Mouse (Mus musculus): Measurements from ENCODE around the gene Zfp286. TPM values are rescaled to one million over a fixed set of nuclear protein-coding genes. Genes with fewer than 3 reads are reported as not detected.

Zfp286 gene
- polyA plus RNA-seq, 1 experiment from 2014 or later: 4.7 TPM

- Histone ChIP-seq H3K27ac (ENCODE audit: low read length) (0 out of 2 replicates have a peak overlapping the region, but pooled peaks have one; percentile 4), H3K9me3 (ENCODE audit: low read length) (no peaks in the 10 kb centered on the region), H3K4me3 (ENCODE audit: low read depth, low read length) (no peak overlapping the region), H3K4me1 (ENCODE audit: insufficient read depth, low read depth, low read length) (peaks cover 13% of the 10 kb centered on the region; the same call in 1 of the 2 replicates), H3K4me2 (replicated peaks; ENCODE audit: low read depth, low read length) (no peak overlapping the region), H3K36me3 (ENCODE audit: insufficient read depth, low read length) (no peaks in the 10 kb centered on the region), H3K27me3 (replicated peaks; ENCODE audit: insufficient read depth, low read length) (no peaks in the 10 kb centered on the region), H3K9ac (replicated peaks; ENCODE audit: low read depth) (no peak overlapping the region)
- ATAC-seq: no peak
- TF ChIP-seq EP300 (IDR thresholded peaks at IDR 0.05): no peak
- no peak for TF ChIP-seq CTCF (IDR thresholded peaks at IDR 0.05)
- DNase-seq (ENCODE audit: low spot score): no peak
- WGBS: 60% methylated on average over 6 of the region's 6 CpGs
These were observed 23.0 kb upstream of the Zfp286 start for GRCm38 (mm10) chr11:62812268-62812667.

- 67% methylated on average over 4 of the region's 4 CpGs for WGBS
These were observed 19.9 kb upstream of the Zfp286 start for GRCm38 (mm10) chr11:62809201-62809600.

GRCm38 (mm10) chr11:62807965-62808364, 18.7 kb upstream of the Zfp286 start:
- H3K4me1 ChIP-seq (ENCODE audit: insufficient read depth, low read depth, low read length): peaks cover 8% of the 10 kb centered on the region; the same call in 1 of the 2 replicates
- H3K9ac ChIP-seq (replicated peaks; ENCODE audit: low read depth): no peak overlapping the region
- H3K27me3 ChIP-seq (replicated peaks; ENCODE audit: insufficient read depth, low read length): no peaks in the 10 kb centered on the region
- no peak overlapping the region for H3K4me2 ChIP-seq (replicated peaks; ENCODE audit: low read depth, low read length)
- no peak for DNase-seq (ENCODE audit: low spot score)
- ATAC-seq: no peak
- H3K36me3 ChIP-seq (ENCODE audit: insufficient read depth, low read length): no peaks in the 10 kb centered on the region
- H3K4me3 ChIP-seq (ENCODE audit: low read depth, low read length): no peak overlapping the region
- TF ChIP-seq EP300 (IDR thresholded peaks at IDR 0.05) (no peak), CTCF (IDR thresholded peaks at IDR 0.05) (no peak)
- H3K9me3 ChIP-seq (ENCODE audit: low read length): no peaks in the 10 kb centered on the region
- no peak overlapping the region for H3K27ac ChIP-seq (ENCODE audit: low read length)
- WGBS: 81% methylated on average over 2 of the region's 2 CpGs

More at GRCm38 (mm10) chr11:62809201-62809600, 19.9 kb upstream of the Zfp286 start:
- ATAC-seq (no peak), DNase-seq (ENCODE audit: low spot score) (no peak)
- H3K36me3 ChIP-seq (ENCODE audit: insufficient read depth, low read length): no peaks in the 10 kb centered on the region
- H3K27ac ChIP-seq (ENCODE audit: low read length): no peak overlapping the region
- H3K4me2 ChIP-seq (replicated peaks; ENCODE audit: low read depth, low read length): no peak overlapping the region
- H3K4me3 ChIP-seq (ENCODE audit: low read depth, low read length): no peak overlapping the region
- H3K9me3 ChIP-seq (ENCODE audit: low read length): no peaks in the 10 kb centered on the region
- H3K4me1 ChIP-seq (ENCODE audit: insufficient read depth, low read depth, low read length): peaks cover 13% of the 10 kb centered on the region; the same call in 1 of the 2 replicates
- no peak for TF ChIP-seq EP300 (IDR thresholded peaks at IDR 0.05)
- peak; percentile 79 for TF ChIP-seq CTCF (IDR thresholded peaks at IDR 0.05)
- H3K27me3 ChIP-seq (replicated peaks; ENCODE audit: insufficient read depth, low read length): no peaks in the 10 kb centered on the region
- H3K9ac ChIP-seq (replicated peaks; ENCODE audit: low read depth): no peak overlapping the region

- Histone ChIP-seq H3K4me2 (replicated peaks; ENCODE audit: low read depth, low read length) (no peak overlapping the region), H3K9ac (replicated peaks; ENCODE audit: low read depth) (no peak overlapping the region), H3K27ac (ENCODE audit: low read length) (no peak overlapping the region), H3K4me3 (ENCODE audit: low read depth, low read length) (no peak overlapping the region), H3K4me1 (ENCODE audit: insufficient read depth, low read depth, low read length) (no peaks in the 10 kb centered on the region), H3K36me3 (ENCODE audit: insufficient read depth, low read length) (no peaks in the 10 kb centered on the region), H3K27me3 (replicated peaks; ENCODE audit: insufficient read depth, low read length) (no peaks in the 10 kb centered on the region), H3K9me3 (ENCODE audit: low read length) (no peaks in the 10 kb centered on the region)
- WGBS: 48% methylated on average over 13 of the region's 13 CpGs
- ATAC-seq: no peak
- no peak for TF ChIP-seq CTCF (IDR thresholded peaks at IDR 0.05)
- no peak for TF ChIP-seq EP300 (IDR thresholded peaks at IDR 0.05)
- DNase-seq (ENCODE audit: low spot score): no peak
These were observed 14.9 kb upstream of the Zfp286 start for GRCm38 (mm10) chr11:62804119-62804518.

- H3K4me2 ChIP-seq (replicated peaks; ENCODE audit: low read depth, low read length): peak overlapping the region; percentile 82
- no peak overlapping the region for H3K27ac ChIP-seq (ENCODE audit: low read length)
- H3K27me3 ChIP-seq (replicated peaks; ENCODE audit: insufficient read depth, low read length): no peaks in the 10 kb centered on the region
- DNase-seq (ENCODE audit: low spot score) (no peak), ATAC-seq (0 out of 2 replicates have a peak, but pooled peaks have one; percentile 8)
- H3K4me1 ChIP-seq (ENCODE audit: insufficient read depth, low read depth, low read length): peaks cover 3% of the 10 kb centered on the region; the same call in 1 of the 2 replicates
- H3K9ac ChIP-seq (replicated peaks; ENCODE audit: low read depth): no peak overlapping the region
- WGBS: 49% methylated on average over 3 of the region's 3 CpGs
- H3K4me3 ChIP-seq (ENCODE audit: low read depth, low read length): peak overlapping the region; percentile 46
- H3K36me3 ChIP-seq (ENCODE audit: insufficient read depth, low read length): no peaks in the 10 kb centered on the region
- TF ChIP-seq EP300 (IDR thresholded peaks at IDR 0.05): no peak
- TF ChIP-seq CTCF (IDR thresholded peaks at IDR 0.05): no peak
- no peaks in the 10 kb centered on the region for H3K9me3 ChIP-seq (ENCODE audit: low read length)
These were observed 315 bp upstream of the Zfp286 start for GRCm38 (mm10) chr11:62789617-62789936.

GRCm38 (mm10) chr11:62776510-62776909, 12.8 kb downstream of the Zfp286 start:
- ATAC-seq (no peak), DNase-seq (ENCODE audit: low spot score) (no peak)
- no peak for TF ChIP-seq EP300 (IDR thresholded peaks at IDR 0.05)
- TF ChIP-seq CTCF (IDR thresholded peaks at IDR 0.05): no peak
- Histone ChIP-seq H3K27me3 (replicated peaks; ENCODE audit: insufficient read depth, low read length) (no peaks in the 10 kb centered on the region), H3K4me2 (replicated peaks; ENCODE audit: low read depth, low read length) (no peak overlapping the region), H3K9me3 (ENCODE audit: low read length) (peaks cover 16% of the 10 kb centered on the region; the same call in 1 of the 2 replicates), H3K27ac (ENCODE audit: low read length) (no peak overlapping the region), H3K4me3 (ENCODE audit: low read depth, low read length) (no peak overlapping the region), H3K9ac (replicated peaks; ENCODE audit: low read depth) (no peak overlapping the region), H3K4me1 (ENCODE audit: insufficient read depth, low read depth, low read length) (no peaks in the 10 kb centered on the region), H3K36me3 (ENCODE audit: insufficient read depth, low read length) (peaks cover 17% of the 10 kb centered on the region; the same call in 1 of the 2 replicates)
- 94% methylated on average over 7 of the region's 7 CpGs for WGBS

All from lung, postnatal 0 days (tissue).